Mouse (Mus musculus): ENCODE results near the gene Kcnc3. TPM values are rescaled to one million over a fixed set of nuclear protein-coding genes. Genes with fewer than 3 reads are reported as not detected.

Kcnc3 gene
- total RNA-seq, 4 experiments from 2014 or later = 133 to 157 (median 145) TPM

DNA sequence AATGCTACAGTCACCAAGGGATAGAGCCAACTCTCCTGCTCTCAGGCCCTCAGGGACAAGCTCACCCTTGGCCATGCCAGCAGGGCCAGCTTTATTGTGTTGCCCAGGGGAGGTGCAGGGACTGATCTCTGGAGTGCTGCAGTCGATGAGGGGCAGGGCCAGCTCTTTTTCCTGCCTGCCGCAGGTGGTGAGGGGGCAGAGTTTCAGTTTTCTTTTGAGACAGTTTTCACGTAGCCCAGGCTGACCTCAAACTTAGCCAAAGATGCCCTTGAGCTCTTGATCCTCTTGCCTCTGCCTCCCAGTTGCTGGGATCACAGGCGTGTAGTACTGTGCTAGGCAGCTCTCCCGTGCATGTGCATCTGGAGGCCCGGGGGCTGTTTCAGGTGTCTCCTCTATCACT is 19.5 kb upstream of the Kcnc3 start:
- no peak for DNase-seq (ENCODE audit: low spot score in 2 of 2)

DNA sequence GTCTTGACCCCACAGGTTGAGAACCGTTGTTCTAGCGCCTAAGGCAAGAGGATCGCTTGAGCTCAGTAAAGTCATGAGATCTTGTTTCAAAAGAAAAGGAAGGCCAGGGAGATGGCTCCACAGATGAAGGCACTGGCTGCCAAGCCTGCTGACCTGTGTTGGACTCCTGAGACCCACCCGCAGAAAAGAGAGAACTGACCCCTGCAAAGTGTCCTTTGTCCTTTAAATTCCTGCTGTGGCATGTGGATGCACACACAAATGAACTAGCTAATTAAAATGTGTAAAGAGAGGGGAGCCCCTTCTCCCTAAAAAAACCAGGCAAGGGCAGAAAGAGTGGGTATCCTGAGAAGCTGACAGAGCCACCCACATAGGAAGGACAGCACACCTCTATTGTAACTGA is 18.7 kb upstream of the Kcnc3 start:
- DNase-seq (ENCODE audit: low spot score in 2 of 2) = no peak

DNA sequence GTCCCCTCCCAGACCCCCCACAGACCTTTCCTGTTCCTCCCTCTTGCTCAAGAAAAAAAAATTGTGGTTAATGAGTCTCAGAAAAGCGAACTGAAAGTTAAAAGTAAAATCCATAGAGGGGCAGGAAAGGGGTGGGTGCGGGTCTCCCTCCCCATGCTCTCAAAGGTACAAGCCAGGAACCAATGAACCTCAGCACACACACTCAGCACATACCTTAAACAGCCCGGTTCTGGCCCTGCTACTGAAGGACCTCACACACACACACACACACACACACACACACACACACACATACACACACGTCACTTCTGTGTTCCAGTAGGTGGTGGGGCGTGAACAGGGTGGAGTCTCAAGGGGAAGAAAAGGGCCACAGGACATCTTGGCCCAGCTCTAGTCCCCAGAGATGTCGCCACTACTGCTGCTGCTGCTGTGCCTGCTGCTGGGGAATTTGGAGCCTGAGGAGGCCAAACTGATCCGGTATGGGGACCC is 18.2 kb upstream of the Kcnc3 start, which contains the start of gene Napsa:
Gene Napsa (plus strand): TSS at position 168 of the 489 bp plus-strand sequence.
- DNase-seq (ENCODE audit: low spot score in 2 of 2) = no peak

- DNase-seq (ENCODE audit: low spot score in 2 of 2) = no peak
Observed at GRCm38 (mm10) chr7:44572956-44573484, 17.4 kb upstream of the Kcnc3 start.

DNA sequence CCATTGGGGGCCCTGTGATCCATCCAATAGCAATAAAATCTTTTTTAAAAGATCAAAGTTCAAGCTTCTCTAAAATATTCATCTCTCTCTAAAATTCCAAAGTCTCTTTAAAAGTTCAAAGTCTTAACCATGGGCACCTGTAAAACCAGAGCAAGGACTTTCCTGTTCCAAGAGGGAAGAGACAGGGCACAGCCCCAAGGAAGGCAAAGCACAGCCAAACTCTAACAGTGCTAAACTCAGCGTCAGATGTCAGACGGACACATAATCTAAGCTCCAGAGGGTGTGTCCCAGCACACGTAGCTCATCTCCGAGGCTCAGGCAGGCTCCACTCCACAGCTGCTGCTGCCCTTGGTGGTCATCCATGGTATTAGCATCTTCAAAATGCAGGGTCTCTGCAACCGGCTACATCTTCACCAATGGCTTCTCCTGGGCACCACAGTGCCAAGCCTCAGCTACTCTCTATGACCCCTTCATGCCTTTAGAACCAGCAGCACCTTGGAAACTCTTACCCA is 14.1 kb upstream of the Kcnc3 start:
- DNase-seq (ENCODE audit: low spot score in 2 of 2) = no peak

DNA sequence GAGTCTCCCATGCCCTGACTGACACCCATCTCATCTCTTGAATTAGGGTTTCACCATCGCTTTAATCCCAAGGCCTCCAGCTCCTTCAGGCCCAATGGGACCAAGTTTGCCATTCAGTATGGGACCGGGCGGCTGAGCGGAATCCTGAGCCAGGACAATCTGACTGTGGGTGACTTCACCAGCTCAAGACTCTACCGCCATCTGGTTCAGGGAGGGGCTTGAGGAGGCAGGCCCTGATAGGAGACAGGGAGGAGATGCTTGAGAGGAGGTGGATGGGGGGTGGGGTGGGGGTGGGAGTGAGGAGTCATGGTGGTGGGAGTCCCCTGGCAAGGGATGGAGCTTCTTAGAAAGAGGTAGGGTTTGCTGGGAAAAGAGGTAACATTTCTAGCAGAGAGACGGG is 8.8 kb upstream of the Kcnc3 start:
- no peak for DNase-seq (ENCODE audit: low spot score in 2 of 2)

GRCm38 (mm10) chr7:44582709-44583108 is 7.8 kb upstream of the Kcnc3 start:
- DNase-seq (ENCODE audit: low spot score in 2 of 2) = no peak

DNA sequence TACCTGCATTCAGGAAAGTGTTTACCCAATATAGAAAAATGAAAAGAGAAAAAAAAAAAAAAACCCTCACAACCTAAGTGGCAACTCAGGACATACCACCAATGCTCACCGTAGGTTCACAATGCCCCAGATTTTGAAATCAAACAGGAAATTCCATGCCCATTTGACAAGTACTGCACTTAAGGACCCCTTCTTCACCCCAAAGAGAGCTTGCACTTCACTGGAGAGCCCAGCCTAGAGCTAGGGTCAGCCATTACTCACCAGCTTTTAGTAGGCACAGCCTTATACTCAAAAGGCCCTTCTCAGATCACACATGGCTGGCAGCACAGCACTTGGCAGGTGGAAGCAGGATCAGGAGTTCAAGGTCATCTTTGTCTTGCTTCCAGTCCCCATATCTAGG is 7.3 kb upstream of the Kcnc3 start:
- DNase-seq (ENCODE audit: low spot score in 2 of 2) = no peak

DNA sequence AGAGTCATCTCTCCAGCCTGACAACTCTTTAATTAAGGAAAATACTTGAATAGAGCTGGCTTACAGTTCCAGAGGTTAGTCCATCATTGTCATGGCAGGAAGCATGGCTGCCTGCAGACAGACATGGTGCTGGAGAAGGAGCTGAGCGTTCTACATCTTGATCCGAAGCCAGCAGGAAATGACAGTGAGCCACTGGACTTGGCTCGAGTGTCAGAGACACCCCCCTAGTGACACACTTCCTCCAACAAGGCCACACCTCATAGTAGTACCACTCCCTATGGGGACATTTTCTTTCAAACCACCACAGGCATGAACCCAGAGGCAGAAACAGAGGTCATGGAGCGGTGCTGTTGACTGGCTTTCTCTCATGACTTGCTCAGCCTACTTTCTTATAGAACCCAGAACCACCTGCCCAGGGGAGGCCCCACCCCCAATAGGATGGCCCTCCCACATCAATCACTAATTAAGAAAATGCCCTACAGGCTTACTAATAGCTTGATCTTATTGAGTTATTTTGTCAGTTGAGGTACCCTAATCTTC is 6.1 kb upstream of the Kcnc3 start:
- DNase-seq (ENCODE audit: low spot score in 2 of 2) = no peak

DNA sequence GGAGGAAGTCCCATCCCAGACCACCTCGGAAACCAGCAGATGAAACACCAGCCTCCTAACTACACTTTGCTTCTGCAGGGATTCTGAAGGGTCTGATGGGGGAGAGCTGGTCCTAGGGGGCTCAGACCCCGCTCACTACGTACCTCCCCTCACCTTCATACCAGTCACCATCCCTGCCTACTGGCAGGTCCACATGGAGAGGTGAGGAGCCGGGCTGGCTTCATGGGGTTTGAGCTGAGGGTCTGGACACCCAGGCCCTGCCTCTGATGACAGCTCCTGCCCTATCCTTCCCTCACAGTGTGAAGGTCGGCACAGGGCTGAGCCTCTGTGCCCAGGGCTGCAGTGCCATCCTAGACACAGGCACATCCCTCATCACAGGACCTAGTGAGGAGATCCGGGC is 5.5 kb upstream of the Kcnc3 start:
- no peak for DNase-seq (ENCODE audit: low spot score in 2 of 2)

- no peak for DNase-seq (ENCODE audit: low spot score in 2 of 2)
Observed at GRCm38 (mm10) chr7:44585606-44586005, 4.9 kb upstream of the Kcnc3 start.

- peak in 1 of 2 experiments; percentile 76 for DNase-seq (ENCODE audit: low spot score in 2 of 2)
Observed at GRCm38 (mm10) chr7:44586518-44586917, 3.9 kb upstream of the Kcnc3 start.

GRCm38 (mm10) chr7:44586930-44587329 is 3.5 kb upstream of the Kcnc3 start:
- peak; percentile 83 to 86 for DNase-seq (ENCODE audit: low spot score in 2 of 2)

- no peak for DNase-seq (ENCODE audit: low spot score in 2 of 2)
Observed at GRCm38 (mm10) chr7:44587676-44588075, 2.8 kb upstream of the Kcnc3 start.

GRCm38 (mm10) chr7:44588338-44588737 is 2.1 kb upstream of the Kcnc3 start:
- no peak for DNase-seq (ENCODE audit: low spot score in 2 of 2)

GRCm38 (mm10) chr7:44589149-44589548 is 1.3 kb upstream of the Kcnc3 start:
- peak; percentile 71 to 77 for DNase-seq (ENCODE audit: low spot score in 2 of 2)

DNA sequence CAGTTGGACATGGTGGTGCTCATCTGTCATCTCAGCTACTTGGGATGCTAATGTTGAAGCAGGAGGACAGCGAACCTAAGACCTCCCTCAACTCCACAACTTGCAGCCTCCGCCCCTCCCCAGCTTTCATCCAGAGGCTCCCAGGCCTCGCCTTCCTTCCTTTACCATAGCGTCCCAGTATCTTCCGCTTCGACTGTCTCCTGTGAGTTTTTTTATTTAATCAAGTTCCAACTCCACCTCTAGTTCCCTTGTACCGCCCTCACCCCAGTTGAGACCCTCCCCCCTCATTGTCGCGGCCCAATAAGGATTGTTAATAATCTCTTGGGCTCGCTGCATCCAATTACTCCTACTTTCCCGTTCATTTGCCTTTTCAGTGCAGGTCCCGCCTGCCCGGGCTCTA is 518 bp upstream of the Kcnc3 start:
- DNase-seq (ENCODE audit: low spot score in 2 of 2) = no peak

- no peak for DNase-seq (ENCODE audit: low spot score in 2 of 2)
Observed at GRCm38 (mm10) chr7:44591348-44592116, 1.1 kb downstream of the Kcnc3 start.

GRCm38 (mm10) chr7:44593051-44593450 is 2.6 kb downstream of the Kcnc3 start:
- DNase-seq (ENCODE audit: low spot score in 2 of 2) = no peak

DNA sequence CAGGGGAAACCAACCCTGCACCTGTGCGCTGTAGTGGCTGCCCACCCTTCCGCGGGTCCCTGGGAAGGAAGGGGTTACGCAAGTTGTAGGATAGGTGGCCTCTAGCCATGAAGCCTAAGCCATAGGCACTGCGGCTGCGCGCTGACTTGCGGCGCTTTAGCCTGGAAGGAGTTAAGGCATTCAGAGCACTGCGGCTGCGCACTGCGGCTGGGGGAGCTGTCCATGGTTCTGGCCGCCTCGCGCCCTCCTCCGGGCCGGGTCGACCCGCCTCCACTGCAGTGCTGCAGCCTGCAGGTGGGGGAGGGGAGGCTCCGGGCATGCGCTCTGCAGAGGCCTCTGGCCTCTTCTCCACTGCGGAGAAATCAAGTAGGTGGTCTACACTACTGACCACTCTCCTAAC is 3.3 kb downstream of the Kcnc3 start:
- peak; percentile 85 to 87 for DNase-seq (ENCODE audit: low spot score in 2 of 2)

DNA sequence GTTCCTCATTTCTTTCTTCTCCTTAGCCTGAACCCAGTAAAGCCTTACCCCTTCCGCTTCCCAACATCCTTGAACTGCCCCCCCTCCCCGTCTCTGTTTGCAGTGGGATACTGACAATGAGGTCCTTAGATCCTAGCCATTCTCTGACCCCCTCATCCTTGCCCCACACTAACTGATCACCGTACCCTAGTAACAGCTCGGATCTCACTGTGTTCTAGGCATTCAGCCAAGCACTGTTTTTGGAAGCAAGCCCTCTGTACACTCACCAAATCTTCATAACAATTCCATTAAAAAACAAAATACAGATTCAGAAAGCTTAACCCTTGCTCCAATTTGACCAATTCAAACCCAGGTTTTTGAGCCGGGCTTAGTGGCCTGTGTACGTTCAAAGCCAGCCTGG is 3.8 kb downstream of the Kcnc3 start:
- DNase-seq (ENCODE audit: low spot score in 2 of 2) = peak in 1 of 2 experiments; percentile 84

GRCm38 (mm10) chr7:44595131-44595561 is 4.7 kb downstream of the Kcnc3 start:
- no peak for DNase-seq (ENCODE audit: low spot score in 2 of 2)
